Mouse (Mus musculus): ENCODE data around the gene Meis1. TPM values are rescaled to one million over a fixed set of nuclear protein-coding genes. Genes with fewer than 3 reads are reported as not detected.

Gene Meis1
- polyA plus RNA-seq, 1 experiment from 2014 or later = 132 TPM

DNA sequence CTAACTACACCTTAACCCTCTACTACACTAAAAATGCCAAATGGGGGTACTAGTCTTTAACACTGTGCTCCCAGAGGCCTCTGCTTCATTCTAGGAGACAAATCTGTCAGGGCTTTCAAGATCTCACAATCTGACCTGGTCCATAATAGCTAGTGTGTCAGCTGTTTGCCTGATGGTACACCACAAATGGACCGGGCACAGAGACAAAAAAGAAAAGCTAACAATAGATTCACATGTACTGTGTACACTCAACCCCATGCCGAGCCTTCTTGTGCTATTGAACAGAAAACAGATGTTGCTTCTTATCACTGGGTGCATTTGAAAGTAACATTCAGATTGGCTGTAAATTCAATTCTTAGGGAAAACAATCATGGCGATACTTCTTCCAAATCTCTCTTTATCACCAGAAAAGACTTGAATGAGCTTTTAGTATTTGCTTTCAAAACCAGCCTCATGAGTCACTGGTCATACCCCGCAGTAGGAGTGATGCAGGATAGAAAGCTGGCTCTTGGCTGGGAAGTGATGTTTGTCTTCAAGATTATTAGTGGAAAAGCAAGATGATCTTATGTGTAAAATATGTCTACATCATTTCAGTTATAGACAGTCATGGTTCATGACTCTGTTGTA, 30.0 kb downstream of the Meis1 start:
- 70% methylated on average over 4 of the region's 4 CpGs for WGBS
- Histone ChIP-seq H3K4me2 (no peak overlapping the region), H3K27me3 (ENCODE audit: insufficient read depth, low read length) (no peaks in the 10 kb centered on the region), H3K27ac (ENCODE audit: low read depth) (no peak overlapping the region), H3K9ac (no peak overlapping the region), H3K36me3 (ENCODE audit: insufficient read depth) (peaks cover 88% of the 10 kb centered on the region), H3K4me1 (ENCODE audit: insufficient read depth) (no peaks in the 10 kb centered on the region), H3K4me3 (ENCODE audit: low read depth, low read length) (no peak overlapping the region), H3K9me3 (ENCODE audit: low read depth, low read length) (no peaks in the 10 kb centered on the region)
- no peak for DNase-seq
- ATAC-seq (ENCODE audit: insufficient read depth) = no peak
- TF ChIP-seq CTCF (IDR thresholded peaks at IDR 0.05; ENCODE audit: low read depth) = no peak

- Histone ChIP-seq H3K4me1 (ENCODE audit: insufficient read depth) (no peaks in the 10 kb centered on the region), H3K27me3 (ENCODE audit: insufficient read depth, low read length) (no peaks in the 10 kb centered on the region), H3K36me3 (ENCODE audit: insufficient read depth) (peaks cover 64% of the 10 kb centered on the region), H3K9ac (no peak overlapping the region), H3K4me2 (no peak overlapping the region), H3K27ac (ENCODE audit: low read depth) (no peak overlapping the region), H3K9me3 (ENCODE audit: low read depth, low read length) (no peaks in the 10 kb centered on the region), H3K4me3 (ENCODE audit: low read depth, low read length) (no peak overlapping the region)
- ATAC-seq (ENCODE audit: insufficient read depth) (no peak), DNase-seq (no peak)
- TF ChIP-seq CTCF (IDR thresholded peaks at IDR 0.05; ENCODE audit: low read depth) = no peak
- 76% methylated on average over 2 of the region's 2 CpGs for WGBS
Measured at GRCm38 (mm10) chr11:18983813-18984212, 35.0 kb downstream of the Meis1 start.

GRCm38 (mm10) chr11:18983294-18983693, 35.5 kb downstream of the Meis1 start:
- TF ChIP-seq CTCF (IDR thresholded peaks at IDR 0.05; ENCODE audit: low read depth) = no peak
- 77% methylated on average over 7 of the region's 7 CpGs for WGBS
- ATAC-seq (ENCODE audit: insufficient read depth) = no peak
- Histone ChIP-seq H3K9me3 (ENCODE audit: low read depth, low read length) (no peaks in the 10 kb centered on the region), H3K36me3 (ENCODE audit: insufficient read depth) (peaks cover 58% of the 10 kb centered on the region), H3K27me3 (ENCODE audit: insufficient read depth, low read length) (no peaks in the 10 kb centered on the region), H3K4me2 (no peak overlapping the region), H3K27ac (ENCODE audit: low read depth) (no peak overlapping the region), H3K4me3 (ENCODE audit: low read depth, low read length) (no peak overlapping the region), H3K4me1 (ENCODE audit: insufficient read depth) (no peaks in the 10 kb centered on the region), H3K9ac (no peak overlapping the region)
- no peak for DNase-seq

DNA sequence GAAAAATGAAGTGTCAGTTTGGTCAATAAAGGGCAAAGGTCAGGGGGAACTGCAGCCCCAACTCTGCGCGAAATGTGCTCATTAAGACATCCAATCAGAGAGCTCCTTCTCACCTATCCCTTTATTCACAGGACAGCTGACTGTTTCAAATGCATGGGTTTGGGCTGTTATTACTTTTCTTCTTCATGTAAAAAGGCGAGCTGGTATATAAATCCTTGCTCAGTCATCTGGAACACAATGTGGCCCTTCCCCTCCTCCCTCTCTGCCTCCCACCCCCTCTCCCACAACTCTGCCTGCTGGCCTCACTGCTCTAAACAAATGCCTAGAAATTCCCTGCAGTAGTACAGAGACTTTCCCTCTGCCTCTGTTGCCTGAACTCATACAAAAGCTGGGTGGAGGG, 36.5 kb downstream of the Meis1 start:
- H3K4me3 ChIP-seq (ENCODE audit: low read depth, low read length) = no peak overlapping the region
- H3K36me3 ChIP-seq (ENCODE audit: insufficient read depth) = peaks cover 49% of the 10 kb centered on the region
- H3K4me2 ChIP-seq = no peak overlapping the region
- peak; percentile 31; the same call in 1 of the 2 replicates for ATAC-seq (ENCODE audit: insufficient read depth)
- H3K27ac ChIP-seq (ENCODE audit: low read depth) = 0 out of 2 replicates have a peak overlapping the region, but pooled peaks have one; percentile 12
- no peaks in the 10 kb centered on the region for H3K9me3 ChIP-seq (ENCODE audit: low read depth, low read length)
- H3K9ac ChIP-seq = no peak overlapping the region
- H3K4me1 ChIP-seq (ENCODE audit: insufficient read depth) = no peaks in the 10 kb centered on the region
- H3K27me3 ChIP-seq (ENCODE audit: insufficient read depth, low read length) = no peaks in the 10 kb centered on the region
- TF ChIP-seq CTCF (IDR thresholded peaks at IDR 0.05; ENCODE audit: low read depth) = no peak
- no peak for DNase-seq
- WGBS = 36% methylated on average over 3 of the region's 3 CpGs

- DNase-seq (no peak), ATAC-seq (ENCODE audit: insufficient read depth) (no peak)
- Histone ChIP-seq H3K27ac (ENCODE audit: low read depth) (no peak overlapping the region), H3K9ac (no peak overlapping the region), H3K27me3 (ENCODE audit: insufficient read depth, low read length) (no peaks in the 10 kb centered on the region), H3K4me1 (ENCODE audit: insufficient read depth) (no peaks in the 10 kb centered on the region), H3K4me2 (no peak overlapping the region), H3K9me3 (ENCODE audit: low read depth, low read length) (no peaks in the 10 kb centered on the region), H3K36me3 (ENCODE audit: insufficient read depth) (peaks cover 43% of the 10 kb centered on the region), H3K4me3 (ENCODE audit: low read depth, low read length) (no peak overlapping the region)
- TF ChIP-seq CTCF (IDR thresholded peaks at IDR 0.05; ENCODE audit: low read depth) = no peak
- WGBS = 39% methylated on average over 4 of the region's 4 CpGs
Measured at GRCm38 (mm10) chr11:18981367-18981766, 37.4 kb downstream of the Meis1 start.

- ATAC-seq (ENCODE audit: insufficient read depth) = no peak
- no peak for TF ChIP-seq CTCF (IDR thresholded peaks at IDR 0.05; ENCODE audit: low read depth)
- H3K36me3 ChIP-seq (ENCODE audit: insufficient read depth) = peaks cover 39% of the 10 kb centered on the region
- no peak overlapping the region for H3K9ac ChIP-seq
- 50% methylated on average over 5 of the region's 5 CpGs for WGBS
- H3K27me3 ChIP-seq (ENCODE audit: insufficient read depth, low read length) = no peaks in the 10 kb centered on the region
- DNase-seq = no peak
- H3K27ac ChIP-seq (ENCODE audit: low read depth) = no peak overlapping the region
- no peaks in the 10 kb centered on the region for H3K4me1 ChIP-seq (ENCODE audit: insufficient read depth)
- no peak overlapping the region for H3K4me2 ChIP-seq
- no peaks in the 10 kb centered on the region for H3K9me3 ChIP-seq (ENCODE audit: low read depth, low read length)
- no peak overlapping the region for H3K4me3 ChIP-seq (ENCODE audit: low read depth, low read length)
Measured at GRCm38 (mm10) chr11:18980615-18981014, 38.2 kb downstream of the Meis1 start.

DNA sequence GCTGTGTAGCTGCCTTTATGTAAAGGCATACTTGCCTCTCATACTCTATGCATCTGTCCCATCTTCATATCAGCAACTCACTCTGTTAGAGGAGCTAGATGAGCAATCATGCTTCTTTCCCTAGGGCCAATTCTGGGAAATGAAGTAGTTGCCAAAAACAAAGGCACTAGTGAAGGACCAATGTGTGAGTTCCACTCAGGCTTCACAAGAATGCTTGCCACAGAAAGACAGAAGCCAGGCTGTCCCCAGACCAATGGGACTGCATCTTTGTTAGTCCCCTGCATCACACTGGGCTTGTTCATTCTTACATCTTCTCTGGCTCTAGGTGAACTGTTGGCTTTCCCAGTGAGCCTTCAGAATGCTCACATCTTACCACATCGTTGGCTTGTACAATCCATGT, 43.7 kb downstream of the Meis1 start:
- H3K27me3 ChIP-seq (ENCODE audit: insufficient read depth, low read length) = no peaks in the 10 kb centered on the region
- no peak for DNase-seq
- peaks cover 10% of the 10 kb centered on the region; the same call in 1 of the 2 replicates for H3K4me1 ChIP-seq (ENCODE audit: insufficient read depth)
- no peak overlapping the region for H3K4me3 ChIP-seq (ENCODE audit: low read depth, low read length)
- no peaks in the 10 kb centered on the region for H3K9me3 ChIP-seq (ENCODE audit: low read depth, low read length)
- ATAC-seq (ENCODE audit: insufficient read depth) = no peak
- no peak overlapping the region for H3K27ac ChIP-seq (ENCODE audit: low read depth)
- H3K4me2 ChIP-seq = no peak overlapping the region
- TF ChIP-seq CTCF (IDR thresholded peaks at IDR 0.05; ENCODE audit: low read depth) = no peak
- no peak overlapping the region for H3K9ac ChIP-seq
- WGBS = 82% methylated on average over 1 of the region's 1 CpGs
- peaks cover 18% of the 10 kb centered on the region; the same call in 1 of the 2 replicates for H3K36me3 ChIP-seq (ENCODE audit: insufficient read depth)
